Mouse (Mus musculus): ENCODE data around the gene Il1b. TPM values are rescaled to one million over a fixed set of nuclear protein-coding genes. Genes with fewer than 3 reads are reported as not detected.

The Il1b gene
- polyA plus RNA-seq, 1 experiment: not detected

- no peak overlapping the region for H3K9ac ChIP-seq (ENCODE audit: low read depth, poor library complexity, severe bottlenecking)
- no peaks in the 10 kb centered on the region for H3K27me3 ChIP-seq (ENCODE audit: control insufficient read depth, insufficient read depth, low read length, poor library complexity, severe bottlenecking)
- no peak overlapping the region for H3K27ac ChIP-seq (ENCODE audit: insufficient read depth, low read length)
- no peaks in the 10 kb centered on the region for H3K36me3 ChIP-seq (ENCODE audit: control insufficient read depth, insufficient read depth, low read length, poor library complexity, severe bottlenecking)
- TF ChIP-seq POLR2A (IDR thresholded peaks at IDR 0.05; ENCODE audit: insufficient read depth, low read length): no peak
- TF ChIP-seq CTCF (IDR thresholded peaks at IDR 0.05; ENCODE audit: low read depth, low read length): no peak
- no peak for TF ChIP-seq EP300 (IDR thresholded peaks at IDR 0.05; ENCODE audit: insufficient read depth, low read depth, low read length)
- H3K4me3 ChIP-seq (ENCODE audit: low read depth, low read length): no peak overlapping the region
- peaks cover 1% of the 10 kb centered on the region; the same call in 1 of the 2 replicates for H3K9me3 ChIP-seq (replicated peaks; ENCODE audit: control insufficient read depth, insufficient read depth, low read length, poor library complexity, severe bottlenecking)
- H3K4me1 ChIP-seq (ENCODE audit: control insufficient read depth, insufficient read depth, low read length): peaks cover 3% of the 10 kb centered on the region
Observed at GRCm38 (mm10) chr2:129330540-129330939, 40.4 kb downstream of the Il1b start.

GRCm38 (mm10) chr2:129330024-129330423, 40.9 kb downstream of the Il1b start:
- H3K9ac ChIP-seq (ENCODE audit: low read depth, poor library complexity, severe bottlenecking): no peak overlapping the region
- no peaks in the 10 kb centered on the region for H3K27me3 ChIP-seq (ENCODE audit: control insufficient read depth, insufficient read depth, low read length, poor library complexity, severe bottlenecking)
- H3K27ac ChIP-seq (ENCODE audit: insufficient read depth, low read length): no peak overlapping the region

GRCm38 (mm10) chr2:129328238-129328637, 42.7 kb downstream of the Il1b start:
- Histone ChIP-seq H3K9ac (ENCODE audit: low read depth, poor library complexity, severe bottlenecking) (no peak overlapping the region), H3K36me3 (ENCODE audit: control insufficient read depth, insufficient read depth, low read length, poor library complexity, severe bottlenecking) (no peaks in the 10 kb centered on the region), H3K27me3 (ENCODE audit: control insufficient read depth, insufficient read depth, low read length, poor library complexity, severe bottlenecking) (no peaks in the 10 kb centered on the region), H3K4me3 (ENCODE audit: low read depth, low read length) (no peak overlapping the region), H3K4me1 (ENCODE audit: control insufficient read depth, insufficient read depth, low read length) (no peaks in the 10 kb centered on the region), H3K9me3 (replicated peaks; ENCODE audit: control insufficient read depth, insufficient read depth, low read length, poor library complexity, severe bottlenecking) (peaks cover 4% of the 10 kb centered on the region), H3K27ac (ENCODE audit: insufficient read depth, low read length) (no peak overlapping the region)
- no peak for TF ChIP-seq CTCF (IDR thresholded peaks at IDR 0.05; ENCODE audit: low read depth, low read length)
- TF ChIP-seq POLR2A (IDR thresholded peaks at IDR 0.05; ENCODE audit: insufficient read depth, low read length): no peak
- TF ChIP-seq EP300 (IDR thresholded peaks at IDR 0.05; ENCODE audit: insufficient read depth, low read depth, low read length): no peak

More at GRCm38 (mm10) chr2:129330024-129330423, 40.9 kb downstream of the Il1b start:
- Histone ChIP-seq H3K4me3 (ENCODE audit: low read depth, low read length) (no peak overlapping the region), H3K4me1 (ENCODE audit: control insufficient read depth, insufficient read depth, low read length) (peaks cover 3% of the 10 kb centered on the region), H3K36me3 (ENCODE audit: control insufficient read depth, insufficient read depth, low read length, poor library complexity, severe bottlenecking) (no peaks in the 10 kb centered on the region), H3K9me3 (replicated peaks; ENCODE audit: control insufficient read depth, insufficient read depth, low read length, poor library complexity, severe bottlenecking) (peaks cover 4% of the 10 kb centered on the region)
- no peak for TF ChIP-seq CTCF (IDR thresholded peaks at IDR 0.05; ENCODE audit: low read depth, low read length)

GRCm38 (mm10) chr2:129324216-129324615, 46.7 kb downstream of the Il1b start:
- peaks cover 4% of the 10 kb centered on the region for H3K9me3 ChIP-seq (replicated peaks; ENCODE audit: control insufficient read depth, insufficient read depth, low read length, poor library complexity, severe bottlenecking)
- TF ChIP-seq CTCF (IDR thresholded peaks at IDR 0.05; ENCODE audit: low read depth, low read length) (no peak), POLR2A (IDR thresholded peaks at IDR 0.05; ENCODE audit: insufficient read depth, low read length) (no peak)
- H3K4me1 ChIP-seq (ENCODE audit: control insufficient read depth, insufficient read depth, low read length): no peaks in the 10 kb centered on the region
- no peaks in the 10 kb centered on the region for H3K36me3 ChIP-seq (ENCODE audit: control insufficient read depth, insufficient read depth, low read length, poor library complexity, severe bottlenecking)
- H3K9ac ChIP-seq (ENCODE audit: low read depth, poor library complexity, severe bottlenecking): no peak overlapping the region
- no peak overlapping the region for H3K4me3 ChIP-seq (ENCODE audit: low read depth, low read length)
- no peaks in the 10 kb centered on the region; the same call in 1 of the 2 replicates for H3K27me3 ChIP-seq (ENCODE audit: control insufficient read depth, insufficient read depth, low read length, poor library complexity, severe bottlenecking)
- no peak overlapping the region for H3K27ac ChIP-seq (ENCODE audit: insufficient read depth, low read length)

- Histone ChIP-seq H3K27me3 (ENCODE audit: control insufficient read depth, insufficient read depth, low read length, poor library complexity, severe bottlenecking) (no peaks in the 10 kb centered on the region; the same call in 1 of the 2 replicates), H3K36me3 (ENCODE audit: control insufficient read depth, insufficient read depth, low read length, poor library complexity, severe bottlenecking) (no peaks in the 10 kb centered on the region), H3K4me1 (ENCODE audit: control insufficient read depth, insufficient read depth, low read length) (no peaks in the 10 kb centered on the region), H3K9me3 (replicated peaks; ENCODE audit: control insufficient read depth, insufficient read depth, low read length, poor library complexity, severe bottlenecking) (peaks cover 4% of the 10 kb centered on the region), H3K27ac (ENCODE audit: insufficient read depth, low read length) (no peak overlapping the region), H3K4me3 (ENCODE audit: low read depth, low read length) (no peak overlapping the region), H3K9ac (ENCODE audit: low read depth, poor library complexity, severe bottlenecking) (no peak overlapping the region)
- TF ChIP-seq CTCF (IDR thresholded peaks at IDR 0.05; ENCODE audit: low read depth, low read length): no peak
- TF ChIP-seq EP300 (IDR thresholded peaks at IDR 0.05; ENCODE audit: insufficient read depth, low read depth, low read length): no peak
- no peak for TF ChIP-seq POLR2A (IDR thresholded peaks at IDR 0.05; ENCODE audit: insufficient read depth, low read length)
Observed at GRCm38 (mm10) chr2:129322117-129322635, 48.8 kb downstream of the Il1b start.

- H3K4me3 ChIP-seq (ENCODE audit: low read depth, low read length): no peak overlapping the region
- no peaks in the 10 kb centered on the region; the same call in 1 of the 2 replicates for H3K27me3 ChIP-seq (ENCODE audit: control insufficient read depth, insufficient read depth, low read length, poor library complexity, severe bottlenecking)
- H3K9me3 ChIP-seq (replicated peaks; ENCODE audit: control insufficient read depth, insufficient read depth, low read length, poor library complexity, severe bottlenecking): no peaks in the 10 kb centered on the region
- no peak overlapping the region for H3K27ac ChIP-seq (ENCODE audit: insufficient read depth, low read length)
- no peaks in the 10 kb centered on the region for H3K4me1 ChIP-seq (ENCODE audit: control insufficient read depth, insufficient read depth, low read length)
- no peak overlapping the region for H3K9ac ChIP-seq (ENCODE audit: low read depth, poor library complexity, severe bottlenecking)
- TF ChIP-seq EP300 (IDR thresholded peaks at IDR 0.05; ENCODE audit: insufficient read depth, low read depth, low read length) (no peak), POLR2A (IDR thresholded peaks at IDR 0.05; ENCODE audit: insufficient read depth, low read length) (no peak), CTCF (IDR thresholded peaks at IDR 0.05; ENCODE audit: low read depth, low read length) (no peak)
- H3K36me3 ChIP-seq (ENCODE audit: control insufficient read depth, insufficient read depth, low read length, poor library complexity, severe bottlenecking): no peaks in the 10 kb centered on the region
Observed at GRCm38 (mm10) chr2:129320033-129320605, 50.8 kb downstream of the Il1b start.

Data from ES-Bruce4 (cell line).